Mouse (Mus musculus) intestine, postnatal 0 days (tissue): ENCODE results near the gene H2bfm. TPM values are rescaled to one million over a fixed set of nuclear protein-coding genes. Genes with fewer than 3 reads are reported as not detected.
"Not testable (repeated sequence)": the region's sequence is repeated elsewhere in the genome, so short reads cannot be mapped to it uniquely, and the experiment has no call there.

Experiments
- ATAC-seq: fragments of 200-750 bp; cut with Nextera tagmentation; 2 replicates; pipeline ENCODE4 v1.8.0; 2017; ENCODE audit warnings: mild to moderate bottlenecking, moderate TSS enrichment, moderate library complexity
- H3K27ac ChIP-seq: fragments of 300-500 bp; sonication (generic); 2 replicates; pipeline ENCODE4 v1.5.1; 2014; ENCODE audit warnings: mild to moderate bottlenecking, low read depth, low read length, moderate library complexity
- H3K27me3 ChIP-seq: fragments of 300-500 bp; sonication (generic); replicated peaks from 2 replicates; pipeline ENCODE4 v1.6.1; 2014; ENCODE audit warnings: low read length, mixed read lengths; ENCODE audit not compliant: control insufficient read depth, insufficient read depth
- H3K36me3 ChIP-seq: fragments of 300-500 bp; sonication (generic); 2 replicates; pipeline ENCODE4 v1.6.1; 2014; ENCODE audit warnings: mild to moderate bottlenecking, moderate library complexity; ENCODE audit not compliant: control insufficient read depth, insufficient read depth
- H3K4me1 ChIP-seq: fragments of 300-500 bp; sonication (generic); replicated peaks from 2 replicates; pipeline ENCODE4 v1.6.1; 2014; ENCODE audit warnings: antibody characterized with exemption, low read length, mixed read lengths; ENCODE audit not compliant: control insufficient read depth, insufficient read depth
- H3K4me2 ChIP-seq: fragments of 300-500 bp; sonication (generic); replicated peaks from 2 replicates; pipeline ENCODE4 v1.6.1; 2014; ENCODE audit warnings: low read depth, mild to moderate bottlenecking, moderate library complexity
- H3K4me3 ChIP-seq: fragments of 300-500 bp; sonication (generic); 2 replicates; pipeline ENCODE4 v1.5.1; 2014; ENCODE audit warnings: low read depth, low read length
- H3K9ac ChIP-seq: fragments of 300-500 bp; sonication (generic); 2 replicates; pipeline ENCODE4 v1.6.1; 2014; ENCODE audit warnings: mild to moderate bottlenecking, low read depth, low read length
- H3K9me3 ChIP-seq: fragments of 300-500 bp; sonication (generic); 2 replicates; pipeline ENCODE4 v1.6.1; 2016; ENCODE audit warnings: mixed run types; ENCODE audit not compliant: control insufficient read depth
- CTCF ChIP-seq: sonication (generic); IDR thresholded peaks from 2 replicates; pipeline ENCODE4 v1.5.1; 2016; ENCODE audit warnings: low read depth, mild to moderate bottlenecking, control low read depth, antibody characterized with exemption, moderate library complexity
- WGBS: fragments of 180-500 bp; shearing (Covaris S2); extraction: QIAGEN DNeasy Blood & Tissue Kit; methylation state at CpG from one replicate; pipeline ENCODE4 v1.1.7; 2014; 5-methylcytosine and 5-hydroxymethylcytosine counted together
- polyA plus RNA-seq: library from polyadenylated mRNA; unstranded; fragments of >200 nt; fragmentation: Nextera tagmentation; extraction: Ambion mirVana; gene quantifications from 2 replicates; pipeline ENCODE4 v1.2.1, GENCODE M21; 2015

H2bfm gene
- polyA plus RNA-seq, 1 experiment from 2014 or later, result not detected

DNA sequence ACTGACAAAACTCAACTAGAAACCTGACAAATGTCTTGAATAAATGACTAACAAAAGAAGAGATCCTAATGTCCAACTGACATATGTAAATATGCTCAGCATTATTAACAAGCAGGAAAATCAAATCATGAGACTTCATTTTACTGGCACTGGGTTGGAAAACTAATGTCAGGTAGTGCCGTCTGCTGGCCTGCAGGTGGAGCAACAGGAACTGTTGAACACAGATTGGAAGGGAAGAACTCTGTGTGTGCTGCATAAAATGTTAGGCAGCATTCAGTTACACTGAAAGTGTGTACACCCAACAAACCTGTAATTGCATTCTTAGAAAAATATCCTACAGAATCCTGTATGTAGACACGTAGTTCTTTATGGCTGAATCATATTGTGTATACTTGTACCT, 32.6 kb downstream of the H2bfm start:
- 35% methylated on average over 2 of the region's 2 CpGs for WGBS
- Histone ChIP-seq H3K27me3 (no peaks in the 10 kb centered on the region), H3K4me1 (no peaks in the 10 kb centered on the region), H3K9me3 (no peaks in the 10 kb centered on the region), H3K4me3 (no peak overlapping the region), H3K9ac (no peak overlapping the region), H3K36me3 (no peaks in the 10 kb centered on the region), H3K27ac (no peak overlapping the region), H3K4me2 (no peak overlapping the region)
- ATAC-seq, result no peak; the same call in 1 of the 2 replicates
- TF ChIP-seq CTCF, result peak; percentile 66

DNA sequence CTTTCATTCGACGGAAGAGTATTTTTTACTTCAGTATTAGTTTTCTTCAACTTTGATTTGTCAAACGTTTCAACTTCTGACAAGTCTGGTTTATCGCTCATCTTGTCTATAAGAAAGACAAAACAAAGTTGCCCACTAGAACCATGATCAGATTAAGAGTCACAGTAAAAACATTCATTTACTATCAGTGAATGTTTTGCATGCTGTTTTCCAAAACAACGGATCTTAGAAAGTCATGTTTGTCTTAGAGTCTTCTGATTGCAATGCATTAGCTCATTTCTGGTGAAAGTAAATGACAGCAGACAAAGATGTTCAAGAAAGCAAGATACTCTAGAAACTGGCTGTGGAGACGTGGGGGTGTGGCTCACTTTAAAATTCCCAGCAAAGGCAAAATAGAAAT, 48.3 kb downstream of the H2bfm start, which contains the start of gene Tmsb15b2:
Gene Tmsb15b2, minus strand, starts transcription at position 101 of the 400 bp plus-strand sequence.
- Histone ChIP-seq H3K4me2 (peak within 1 kb of the TSS; percentile 63), H3K4me3 (peak within 1 kb of the TSS; percentile 33)
- not testable (repeated sequence) for H3K27me3 ChIP-seq, H3K9me3 ChIP-seq, H3K9ac ChIP-seq, H3K4me1 ChIP-seq, H3K36me3 ChIP-seq, ATAC-seq, H3K27ac ChIP-seq
- 83% methylated on average over 6 of the region's 6 CpGs for WGBS

DNA sequence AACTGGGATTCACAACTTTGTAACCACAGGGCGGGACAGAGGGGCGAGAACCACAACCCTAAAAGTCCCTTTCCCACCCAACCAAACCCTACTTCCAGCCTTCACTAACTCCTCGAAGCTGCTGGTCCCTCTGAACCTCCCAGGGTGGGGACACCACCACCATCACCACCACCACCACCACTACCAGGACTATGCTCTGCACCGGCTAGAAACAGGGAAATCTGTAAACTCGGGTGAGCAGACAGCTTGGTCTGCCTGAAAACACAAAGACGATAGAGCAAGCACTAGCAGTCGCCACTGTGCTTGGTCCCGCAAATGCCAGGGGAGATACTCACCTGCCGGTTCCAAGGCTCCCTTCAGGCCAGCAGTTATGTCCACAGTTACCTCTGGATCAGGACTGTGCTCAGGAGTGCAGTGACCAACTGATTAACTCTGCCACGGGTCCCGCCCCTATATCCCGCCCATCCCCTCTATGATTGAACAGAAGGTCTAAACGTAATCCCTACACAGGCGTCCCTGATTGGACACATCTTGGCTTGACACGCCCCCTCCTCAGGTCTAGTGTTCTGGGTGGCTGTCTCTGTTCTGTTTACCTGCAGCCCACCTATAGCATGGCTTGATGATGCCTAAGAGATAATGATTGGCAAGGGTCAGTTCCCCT, 49.4 kb downstream of the H2bfm start, which contains the start of the genes Tmsb15l and Tmsb15b1:
Gene Tmsb15l, minus strand, starts transcription at position 446 of the 661 bp plus-strand sequence.
Gene Tmsb15b1, minus strand, starts transcription at position 451 of the 661 bp plus-strand sequence.
- H3K9ac ChIP-seq, result peak within 1 kb of the TSS; percentile 4; the same call in 1 of the 2 replicates
- H3K36me3 ChIP-seq, result no peaks in the 10 kb centered on the region
- H3K27me3 ChIP-seq, result no peaks in the 10 kb centered on the region
- no peak within 1 kb of the TSS for H3K27ac ChIP-seq
- no peak for TF ChIP-seq CTCF
- peak; percentile 100 for ATAC-seq
- no peaks in the 10 kb centered on the region for H3K4me1 ChIP-seq
- H3K4me2 ChIP-seq, result peak within 1 kb of the TSS; percentile 63
- H3K9me3 ChIP-seq, result no peaks in the 10 kb centered on the region
- H3K4me3 ChIP-seq, result peak within 1 kb of the TSS; percentile 33
- WGBS, result 29% methylated on average over 15 of the region's 15 CpGs

Other genes starting within 250 kb of the H2bfm start
- gene Tceal1, start 219.3 kb upstream of the H2bfm start, polyA plus RNA-seq, result 5.8 and 6.1 TPM in 2 replicates
- 459 and 483 TPM in 2 replicates for gene Morf4l2, start 183.6 kb upstream of the H2bfm start, polyA plus RNA-seq
- gene Glra4, start 147.2 kb upstream of the H2bfm start, polyA plus RNA-seq, result not detected in 2 replicates
- 1.9 and 3.0 TPM in 2 replicates for gene Plp1, start 104.7 kb upstream of the H2bfm start, polyA plus RNA-seq
- gene Rab9b, start 58.6 kb upstream of the H2bfm start, polyA plus RNA-seq, result 0.21 and 0.27 TPM in 2 replicates
- gene Tmsb15b2, start 48.2 kb downstream of the H2bfm start, polyA plus RNA-seq, result 56.8 and 62.6 TPM in 2 replicates
- 3.7 and 7.0 TPM in 2 replicates for gene Tmsb15l, start 49.5 kb downstream of the H2bfm start, polyA plus RNA-seq
- gene Tmsb15b1, start 49.5 kb downstream of the H2bfm start, polyA plus RNA-seq, result 31.0 and 34.1 TPM in 2 replicates
- 7.7 and 8.4 TPM in 2 replicates for gene Zcchc18, start 65.8 kb downstream of the H2bfm start, polyA plus RNA-seq
- gene Slc25a53, start 111.0 kb downstream of the H2bfm start, polyA plus RNA-seq, result 2.7 and 3.1 TPM in 2 replicates
- 2.2 and 2.5 TPM in 2 replicates for gene Fam199x, start 122.3 kb downstream of the H2bfm start, polyA plus RNA-seq
- not detected in 2 replicates for gene Esx1, start 194.8 kb downstream of the H2bfm start, polyA plus RNA-seq